Mouse (Mus musculus) MEL (cell line): ENCODE data around the gene Gm609.

ENCODE experiments used
- BHLHE40 ChIP-seq: IDR thresholded peaks from 2 replicates; pipeline ENCODE4 v1.6.1; 2012; ENCODE audit warnings: low read depth, mild to moderate bottlenecking, inconsistent platforms, low read length, improper control_type of control experiment, borderline replicate concordance
- E2F4 ChIP-seq: IDR thresholded peaks from 2 replicates; pipeline ENCODE4 v1.6.1; 2011; ENCODE audit warnings: low read depth, low read length, improper control_type of control experiment, borderline replicate concordance
- ELF1 ChIP-seq: IDR thresholded peaks from 2 replicates; pipeline ENCODE4 v1.6.1; 2014; ENCODE audit warnings: low read depth, mild to moderate bottlenecking, inconsistent platforms, low read length, improper control_type of control experiment, moderate library complexity
- EP300 ChIP-seq, 2 experiments: IDR thresholded peaks; 2 replicates each; pipeline ENCODE4 v1.6.1; 2011; ENCODE audit warnings: improper control_type of control experiment in 2 of 2, low read length in 2 of 2, low read depth in 1 of 2, mild to moderate bottlenecking in 1 of 2
- MXI1 ChIP-seq: IDR thresholded peaks from 2 replicates; pipeline ENCODE4 v1.6.1; 2011; ENCODE audit warnings: mild to moderate bottlenecking, low read depth, low read length, improper control_type of control experiment
- POLR2A ChIP-seq, 2 experiments: IDR thresholded peaks; 2 replicates each; pipeline ENCODE4 v1.6.1; 2011 to 2012; ENCODE audit warnings: low read length in 2 of 2, mild to moderate bottlenecking in 2 of 2, control low read depth in 1 of 2, improper control_type of control experiment in 1 of 2, low read depth in 1 of 2, moderate library complexity in 1 of 2; ENCODE audit not compliant: control insufficient read depth in 1 of 2, insufficient read depth in 1 of 2, poor library complexity in 1 of 2
- POLR2AphosphoS5 ChIP-seq: IDR thresholded peaks from 2 replicates; pipeline ENCODE4 v1.6.1; 2012; ENCODE audit warnings: low read depth, borderline replicate concordance, mild to moderate bottlenecking, inconsistent platforms, low read length, moderate library complexity, mixed read lengths
- RCOR1 ChIP-seq: IDR thresholded peaks from 2 replicates; pipeline ENCODE4 v1.6.1; 2012; ENCODE audit warnings: low read depth, mild to moderate bottlenecking, inconsistent platforms, low read length, improper control_type of control experiment

GRCm38 (mm10) chr16:45389833-45390232 is 102.9 kb downstream of the Gm609 start:
- TF ChIP-seq POLR2A (IDR thresholded peaks at IDR 0.05; ENCODE audit: control insufficient read depth in 1 of 2, insufficient read depth in 1 of 2, low read depth in 1 of 2, low read length in 2 of 2, poor library complexity in 1 of 2) (no peak), ELF1 (no peak), BHLHE40 (no peak), POLR2AphosphoS5 (no peak), EP300 (IDR thresholded peaks at IDR 0.05; ENCODE audit: low read depth in 1 of 2, low read length in 2 of 2) (no peak), RCOR1 (no peak), MXI1 (no peak), E2F4 (no peak)
